Mouse (Mus musculus) spleen, embryonic (tissue): Measurements from ENCODE around the gene Mroh2a.

Source experiments
- CTCF ChIA-PET: fragments of 350-600 bp; sonication (Branson Sonifier 250); formaldehyde crosslinking; loops from one replicate; lab custom pipeline; 2022; lab: Charles Lee

The Mroh2a gene

DNA sequence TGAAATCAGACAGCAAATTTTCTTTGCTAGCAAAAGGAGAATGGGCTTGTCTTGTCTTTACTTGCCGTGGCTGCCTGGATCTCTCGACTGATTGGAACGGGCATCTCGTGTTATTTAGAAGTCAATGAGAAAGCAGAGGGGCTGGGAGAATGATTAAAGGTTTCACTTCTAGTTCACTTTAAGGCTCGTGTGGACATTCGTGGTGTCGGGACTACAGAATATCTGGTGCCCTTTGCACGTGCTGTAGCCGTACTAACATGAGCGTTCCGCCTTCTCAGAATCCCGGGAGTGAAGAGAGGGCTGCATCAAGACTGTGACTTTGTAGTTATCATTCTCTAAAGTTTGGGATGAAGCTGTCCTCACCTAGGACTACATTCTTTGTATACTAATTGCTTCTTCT lies 80.4 kb downstream of the Mroh2a start:
- CTCF ChIA-PET = no interaction called here

- CTCF ChIA-PET = no interaction called here
Observed at GRCm38 (mm10) chr1:88309020-88309419, 82.2 kb downstream of the Mroh2a start.

DNA sequence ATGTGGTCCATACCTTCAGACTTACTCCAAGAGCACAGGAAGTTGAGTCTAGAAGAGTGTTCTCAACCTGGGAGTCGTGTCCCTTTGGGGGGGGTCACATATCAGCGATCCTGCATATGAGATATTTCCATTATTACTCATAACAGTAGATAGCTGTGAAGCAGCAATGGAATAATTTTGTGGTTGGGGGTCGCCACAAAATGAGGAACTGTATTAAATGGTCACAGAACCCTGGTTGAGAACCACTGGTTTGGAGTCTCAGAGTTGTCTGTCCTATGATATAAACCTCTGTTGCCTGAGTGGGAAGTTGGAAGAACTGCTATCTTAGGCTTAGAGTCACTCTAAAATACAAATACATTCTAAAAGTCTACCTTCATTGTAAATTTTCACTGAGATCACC lies 83.1 kb downstream of the Mroh2a start:
- CTCF ChIA-PET = interaction anchor here (0.6 kb wide), 1 partner anchor 18 kb away, joined by 3 read pairs; no protein-coding TSS in a partner anchor

- CTCF ChIA-PET = no interaction called here
Observed at GRCm38 (mm10) chr1:88310349-88310748, 83.6 kb downstream of the Mroh2a start.
